Mouse (Mus musculus) bone marrow macrophage, adult 2 months (primary cell): ENCODE data around the gene Nf1.

Experiments used
- CTCF ChIP-seq: IDR thresholded peaks from 2 replicates; pipeline ENCODE4 v1.5.1; 2012; ENCODE audit warnings: low read depth, mild to moderate bottlenecking, low read length, moderate library complexity
- POLR2A ChIP-seq: IDR thresholded peaks from 2 replicates; pipeline ENCODE4 v1.6.1; 2012; ENCODE audit warnings: mild to moderate bottlenecking, low read depth, low read length, borderline replicate concordance

DNA sequence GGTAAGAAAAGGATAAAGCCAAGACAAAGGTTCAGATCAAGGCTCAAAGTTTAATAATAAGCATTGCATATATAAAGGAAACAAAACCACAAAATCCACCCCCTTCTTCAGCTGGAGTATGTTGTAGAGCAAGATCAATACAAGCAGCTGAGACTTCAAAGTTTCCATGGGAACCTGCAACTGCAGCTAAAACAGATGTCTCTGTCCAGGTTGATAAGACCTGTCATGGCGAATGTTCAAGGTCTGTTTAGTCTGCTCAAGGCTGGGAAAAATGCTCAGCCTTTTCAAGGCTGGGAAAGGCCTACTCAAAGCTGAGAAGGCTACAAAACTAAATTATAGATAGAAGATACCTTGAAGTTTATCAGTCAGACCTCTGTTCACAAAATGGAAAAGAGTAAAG is 213.1 kb downstream of the Nf1 start:
- TF ChIP-seq CTCF: no peak
- no peak for TF ChIP-seq POLR2A
